Mouse (Mus musculus) thymus, adult 2 months (tissue): ENCODE data around the gene Spata19.

ENCODE experiments used
- CTCF ChIP-seq: fragments of 200-500 bp; IDR thresholded peaks from 2 replicates; pipeline ENCODE4 v1.5.1; 2012; ENCODE audit warnings: mild to moderate bottlenecking, control low read depth, low read length, moderate library complexity, borderline replicate concordance; ENCODE audit not compliant: control insufficient read depth, poor library complexity, insufficient read depth; ENCODE audit errors: extremely low read depth
- POLR2A ChIP-seq: fragments of 200-500 bp; IDR thresholded peaks from 2 replicates; pipeline ENCODE4 v1.6.1; 2012; ENCODE audit warnings: mild to moderate bottlenecking, low read length, control low read depth, moderate library complexity; ENCODE audit not compliant: control insufficient read depth, poor library complexity, insufficient read depth; ENCODE audit errors: extremely low read depth

DNA sequence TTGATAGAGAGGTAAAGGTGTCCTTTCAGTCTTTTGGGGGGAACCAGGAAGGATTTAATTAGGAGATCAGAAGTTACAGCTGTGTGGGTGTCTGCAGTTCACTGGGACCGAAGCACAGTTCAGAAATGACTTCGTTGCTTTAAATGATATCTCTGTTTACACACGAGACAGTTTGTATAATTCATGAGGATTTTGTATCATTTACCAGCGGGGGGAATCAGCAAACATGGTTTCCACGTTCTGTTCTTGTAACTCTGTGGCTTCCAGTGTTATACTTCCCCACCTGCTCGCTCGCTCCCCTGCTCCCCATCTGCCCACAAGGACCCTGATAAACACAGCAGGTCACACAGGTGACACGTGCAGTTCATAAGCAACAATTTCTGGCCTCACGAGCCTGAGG, 39.3 kb downstream of the Spata19 start:
- TF ChIP-seq POLR2A: no peak
- no peak for TF ChIP-seq CTCF
